14 mouse cellular contexts compared by ENCODE assay signal in genomic region chr7:45436444-45436843, GRCm38 (mm10). TPM values are rescaled to one million over a fixed set of nuclear protein-coding genes. Genes with fewer than 3 reads are reported as not detected.
DNase-seq lines count a peak whose midpoint lies in the region; ATAC-seq and TF ChIP-seq lines count a peak whose summit lies in the region.
"Had no signal": no experiment of that assay in that cellular context is flagged by ENCODE, and none has a peak within 500 bp of the region (broad histone marks: within the 10 kb centered on the region; RNA-seq: fewer than 3 reads in every experiment).

No protein-coding gene starts in this region.

- H3K79me2 ChIP-seq in heart, adult 2 months (replicated peaks; ENCODE audit: control insufficient read depth, insufficient read depth, low read length) = no peaks in the 10 kb centered on the region

- no peaks in the 10 kb centered on the region for H3K27me3 ChIP-seq in heart, embryonic 13.5 days (replicated peaks)
- no peaks in the 10 kb centered on the region for H3K27me3 ChIP-seq in heart, adult 2 months (ENCODE audit: control insufficient read depth, insufficient read depth, low read length)
- no peaks in the 10 kb centered on the region for H3K27me3 ChIP-seq in lung, embryonic 16.5 days (ENCODE audit: control insufficient read depth, insufficient read depth, low read depth, low read length)
- H3K27me3 ChIP-seq in embryonic facial prominence, embryonic 15.5 days = no peaks in the 10 kb centered on the region
- H3K27me3 ChIP-seq in midbrain, embryonic 13.5 days = no peaks in the 10 kb centered on the region
- H3K27me3 ChIP-seq in liver, embryonic 11.5 days (replicated peaks; ENCODE audit: control insufficient read depth, insufficient read depth, low read length) = no peaks in the 10 kb centered on the region
- H3K27me3 ChIP-seq: CH12.LX had no signal

- peaks cover 41% of the 10 kb centered on the region for H3K36me3 ChIP-seq in heart, embryonic 13.5 days
- no peaks in the 10 kb centered on the region for H3K36me3 ChIP-seq in heart, adult 2 months (ENCODE audit: control insufficient read depth, insufficient read depth, low read length)
- H3K36me3 ChIP-seq in lung, embryonic 16.5 days (ENCODE audit: control insufficient read depth, insufficient read depth, low read length) = peaks cover 14% of the 10 kb centered on the region
- H3K36me3 ChIP-seq in embryonic facial prominence, embryonic 15.5 days = peaks cover 31% of the 10 kb centered on the region
- H3K36me3 ChIP-seq in midbrain, embryonic 13.5 days = peaks cover 15% of the 10 kb centered on the region
- H3K36me3 ChIP-seq in liver, embryonic 11.5 days (ENCODE audit: control insufficient read depth, insufficient read depth, low read length) = peaks cover 5% of the 10 kb centered on the region; the same call in 1 of the 2 replicates

- H3K27ac ChIP-seq in heart, embryonic 13.5 days (replicated peaks) = no peak overlapping the region
- no peak overlapping the region for H3K27ac ChIP-seq in heart, adult 2 months
- H3K27ac ChIP-seq in lung, embryonic 16.5 days (ENCODE audit: low read length) = no peak overlapping the region
- H3K27ac ChIP-seq in embryonic facial prominence, embryonic 15.5 days (replicated peaks) = 0 out of 2 replicates have a peak overlapping the region, but pooled peaks have one; percentile 13
- H3K27ac ChIP-seq in midbrain, embryonic 13.5 days = no peak overlapping the region
- H3K27ac ChIP-seq in liver, embryonic 11.5 days (ENCODE audit: low read depth, low read length) = no peak overlapping the region

- no peak for DNase-seq in heart, adult 2 months
- DNase-seq in lung, postnatal 14 days = no peak
- DNase-seq in liver, embryonic 11.5 days (ENCODE audit: low spot score) = no peak
- DNase-seq in gastrocnemius, postnatal 10 days = no peak
- DNase-seq: cerebellum, postnatal 36 days; left cerebral cortex, postnatal 4 days had no signal

- peak overlapping the region; percentile 97 for H3K4me2 ChIP-seq in heart, embryonic 13.5 days
- H3K4me2 ChIP-seq in lung, embryonic 16.5 days (ENCODE audit: low read depth, low read length) = peak overlapping the region; percentile 75
- no peak overlapping the region for H3K4me2 ChIP-seq in embryonic facial prominence, embryonic 15.5 days (replicated peaks)
- H3K4me2 ChIP-seq in midbrain, embryonic 13.5 days (replicated peaks) = no peak overlapping the region; the same call in 1 of the 2 replicates
- H3K4me2 ChIP-seq in liver, embryonic 11.5 days = no peak overlapping the region

- WGBS in heart, embryonic 13.5 days = 76% methylated on average over 5 of the region's 5 CpGs
- 90% methylated on average over 5 of the region's 5 CpGs for WGBS in heart, adult 2 months
- 79% methylated on average over 5 of the region's 5 CpGs for WGBS in lung, embryonic 16.5 days
- 96% methylated on average over 5 of the region's 5 CpGs for WGBS in embryonic facial prominence, embryonic 15.5 days
- WGBS in midbrain, embryonic 13.5 days = 93% methylated on average over 5 of the region's 5 CpGs
- WGBS in liver, embryonic 11.5 days = 88% methylated on average over 5 of the region's 5 CpGs

- intact Hi-C loops in heart, adult 2 months (cut with DNase I) = no loop called here

- TF ChIP-seq POLR2A in heart, adult 2 months (IDR thresholded peaks at IDR 0.05; ENCODE audit: insufficient read depth, low read depth, low read length) = no peak

- TF ChIP-seq CTCF in heart, adult 2 months (IDR thresholded peaks at IDR 0.05) = no peak

- no peak for ATAC-seq in heart, embryonic 13.5 days (ENCODE audit: extremely low read depth, insufficient number of reproducible peaks, low FRiP score, low TSS enrichment)
- no peak for ATAC-seq in lung, embryonic 16.5 days (ENCODE audit: low read depth)
- ATAC-seq in embryonic facial prominence, embryonic 15.5 days (ENCODE audit: insufficient number of reproducible peaks, low FRiP score, low TSS enrichment, low read depth) = no peak
- ATAC-seq in midbrain, embryonic 13.5 days = no peak
- ATAC-seq in liver, embryonic 11.5 days (replicated peaks; ENCODE audit: low FRiP score) = no peak

- TF ChIP-seq EP300 in heart, adult 2 months (IDR thresholded peaks at IDR 0.05; ENCODE audit: insufficient read depth, low read depth, low read length) = no peak

- H3K9ac ChIP-seq in heart, embryonic 13.5 days = peak overlapping the region; percentile 95
- no peak overlapping the region for H3K9ac ChIP-seq in heart, adult 2 months (ENCODE audit: low read depth, low read length)
- peak overlapping the region; percentile 26; the same call in 1 of the 2 replicates for H3K9ac ChIP-seq in lung, embryonic 16.5 days (ENCODE audit: low read length)
- no peak overlapping the region for H3K9ac ChIP-seq in embryonic facial prominence, embryonic 15.5 days
- 0 out of 2 replicates have a peak overlapping the region, but pooled peaks have one; percentile 6 for H3K9ac ChIP-seq in midbrain, embryonic 13.5 days (replicated peaks)
- no peak overlapping the region for H3K9ac ChIP-seq in liver, embryonic 11.5 days (ENCODE audit: low read depth, low read length)

- no peaks in the 10 kb centered on the region for H3K9me3 ChIP-seq in heart, embryonic 13.5 days
- H3K9me3 ChIP-seq in lung, embryonic 16.5 days (ENCODE audit: control insufficient read depth, low read length) = no peaks in the 10 kb centered on the region
- H3K9me3 ChIP-seq in embryonic facial prominence, embryonic 15.5 days (replicated peaks) = no peaks in the 10 kb centered on the region
- no peaks in the 10 kb centered on the region for H3K9me3 ChIP-seq in midbrain, embryonic 13.5 days
- H3K9me3 ChIP-seq in liver, embryonic 11.5 days (ENCODE audit: control insufficient read depth, low read length) = no peaks in the 10 kb centered on the region

- H3K4me3 ChIP-seq in heart, embryonic 13.5 days = peak overlapping the region; percentile 80; the same call in 1 of the 2 replicates
- no peak overlapping the region for H3K4me3 ChIP-seq in heart, adult 2 months
- no peak overlapping the region for H3K4me3 ChIP-seq in lung, embryonic 16.5 days (ENCODE audit: low read length)
- no peak overlapping the region for H3K4me3 ChIP-seq in embryonic facial prominence, embryonic 15.5 days (replicated peaks)
- H3K4me3 ChIP-seq in midbrain, embryonic 13.5 days (replicated peaks) = no peak overlapping the region
- no peak overlapping the region for H3K4me3 ChIP-seq in liver, embryonic 11.5 days (ENCODE audit: low read depth, low read length)

- H3K4me1 ChIP-seq in heart, embryonic 13.5 days = peaks cover 45% of the 10 kb centered on the region
- peaks cover 7% of the 10 kb centered on the region for H3K4me1 ChIP-seq in heart, adult 2 months (ENCODE audit: control insufficient read depth, insufficient read depth, low read length)
- peaks cover 33% of the 10 kb centered on the region for H3K4me1 ChIP-seq in lung, embryonic 16.5 days (replicated peaks; ENCODE audit: control insufficient read depth, insufficient read depth, low read length)
- H3K4me1 ChIP-seq in embryonic facial prominence, embryonic 15.5 days = peaks cover 49% of the 10 kb centered on the region
- H3K4me1 ChIP-seq in midbrain, embryonic 13.5 days (replicated peaks) = peaks cover 47% of the 10 kb centered on the region
- peaks cover 32% of the 10 kb centered on the region for H3K4me1 ChIP-seq in liver, embryonic 11.5 days (replicated peaks; ENCODE audit: control insufficient read depth, insufficient read depth, low read length)

RNA-seq across cellular contexts. Expression of gene Ruvbl2, which starts 1.5 kb away (rescaled TPM):
- 80.6 and 85.6 TPM in 2 replicates for polyA plus RNA-seq in heart, embryonic 13.5 days (2015; fragmentation: Nextera tagmentation; extraction: Ambion mirVana)
- 10 to 100 TPM; 26.5 to 26.9 TPM for total RNA-seq in heart, adult 2 months (2021)
- 32.7 and 33.5 TPM in 2 replicates for polyA plus RNA-seq in heart, adult 2 months (2012; rRNA removed)
- polyA plus RNA-seq in lung, embryonic 16.5 days (2015; fragmentation: Nextera tagmentation; extraction: Ambion mirVana) = 159 and 160 TPM in 2 replicates
- polyA plus RNA-seq in embryonic facial prominence, embryonic 15.5 days (2015; fragmentation: Nextera tagmentation; extraction: Ambion mirVana) = 146 and 159 TPM in 2 replicates
- 121 and 123 TPM in 2 replicates for polyA plus RNA-seq in midbrain, embryonic 13.5 days (2015; fragmentation: Nextera tagmentation; extraction: Ambion mirVana)
- polyA plus RNA-seq in liver, embryonic 11.5 days (2014; fragmentation: Nextera tagmentation; extraction: Ambion mirVana) = 240 and 250 TPM in 2 replicates
- total RNA-seq in gastrocnemius, postnatal 10 days (2021) = 10 to 100 TPM; 29.4 to 36.9 TPM

RNA-seq across cellular contexts. Expression of gene Gys1, which starts 1.8 kb away (rescaled TPM):
- polyA plus RNA-seq in heart, embryonic 13.5 days (2015; fragmentation: Nextera tagmentation; extraction: Ambion mirVana) = 91.8 and 95.3 TPM in 2 replicates
- 100 to 1,000 TPM in 1 of 2 experiments, 10 to 100 TPM in 1; 96.9 to 115 TPM for total RNA-seq in heart, adult 2 months (2021)
- polyA plus RNA-seq in heart, adult 2 months (2012; rRNA removed) = 111 and 135 TPM in 2 replicates
- polyA plus RNA-seq in lung, embryonic 16.5 days (2015; fragmentation: Nextera tagmentation; extraction: Ambion mirVana) = 53.8 and 54.1 TPM in 2 replicates
- polyA plus RNA-seq in embryonic facial prominence, embryonic 15.5 days (2015; fragmentation: Nextera tagmentation; extraction: Ambion mirVana) = 40.6 and 42.0 TPM in 2 replicates
- 20.6 and 23.4 TPM in 2 replicates for polyA plus RNA-seq in midbrain, embryonic 13.5 days (2015; fragmentation: Nextera tagmentation; extraction: Ambion mirVana)
- polyA plus RNA-seq in liver, embryonic 11.5 days (2014; fragmentation: Nextera tagmentation; extraction: Ambion mirVana) = 21.4 and 23.7 TPM in 2 replicates
- total RNA-seq in gastrocnemius, postnatal 10 days (2021) = 100 to 1,000 TPM; 142 to 150 TPM

RNA-seq across cellular contexts. Expression of gene Lhb, which starts 15.8 kb away (rescaled TPM):
- polyA plus RNA-seq in heart, embryonic 13.5 days (2015; fragmentation: Nextera tagmentation; extraction: Ambion mirVana) = not detected in 2 replicates
- total RNA-seq in heart, adult 2 months (2021) = not detected
- 0.84 TPM in 1 of 2 replicates, not detected in the other for polyA plus RNA-seq in heart, adult 2 months (2012; rRNA removed)
- 2.3 and 3.3 TPM in 2 replicates for polyA plus RNA-seq in lung, embryonic 16.5 days (2015; fragmentation: Nextera tagmentation; extraction: Ambion mirVana)
- 2.0 and 4.8 TPM in 2 replicates for polyA plus RNA-seq in embryonic facial prominence, embryonic 15.5 days (2015; fragmentation: Nextera tagmentation; extraction: Ambion mirVana)
- polyA plus RNA-seq in midbrain, embryonic 13.5 days (2015; fragmentation: Nextera tagmentation; extraction: Ambion mirVana) = 0.50 TPM in 1 of 2 replicates, not detected in the other
- polyA plus RNA-seq in liver, embryonic 11.5 days (2014; fragmentation: Nextera tagmentation; extraction: Ambion mirVana) = 0.26 TPM in 1 of 2 replicates, not detected in the other
- not detected for total RNA-seq in gastrocnemius, postnatal 10 days (2021)
- total RNA-seq: CH12.LX; heart, postnatal 25 days; left cerebral cortex, postnatal 4 days had no signal
- polyA plus RNA-seq: forebrain, embryonic 11.5 days; spleen, adult 2 months had no signal

RNA-seq across cellular contexts. Expression of gene Ntf5, which starts 22.9 kb away (rescaled TPM):
- 1.6 and 1.8 TPM in 2 replicates for polyA plus RNA-seq in heart, embryonic 13.5 days (2015; fragmentation: Nextera tagmentation; extraction: Ambion mirVana)
- total RNA-seq in heart, adult 2 months (2021) = under 1 TPM; 0.11 to 0.50 TPM
- 0.32 and 0.43 TPM in 2 replicates for polyA plus RNA-seq in heart, adult 2 months (2012; rRNA removed)
- polyA plus RNA-seq in lung, embryonic 16.5 days (2015; fragmentation: Nextera tagmentation; extraction: Ambion mirVana) = 3.2 and 3.5 TPM in 2 replicates
- 3.7 and 4.9 TPM in 2 replicates for polyA plus RNA-seq in embryonic facial prominence, embryonic 15.5 days (2015; fragmentation: Nextera tagmentation; extraction: Ambion mirVana)
- polyA plus RNA-seq in midbrain, embryonic 13.5 days (2015; fragmentation: Nextera tagmentation; extraction: Ambion mirVana) = not detected in 2 replicates
- 2.0 and 2.5 TPM in 2 replicates for polyA plus RNA-seq in liver, embryonic 11.5 days (2014; fragmentation: Nextera tagmentation; extraction: Ambion mirVana)
- total RNA-seq in gastrocnemius, postnatal 10 days (2021) = 1 to 10 TPM; 1.4 to 1.8 TPM

RNA-seq across cellular contexts. Expression of gene Ftl1, which starts 23.2 kb away (rescaled TPM):
- 5,089 and 5,516 TPM in 2 replicates for polyA plus RNA-seq in heart, embryonic 13.5 days (2015; fragmentation: Nextera tagmentation; extraction: Ambion mirVana)
- 100 to 1,000 TPM; 213 to 308 TPM for total RNA-seq in heart, adult 2 months (2021)
- 505 and 903 TPM in 2 replicates for polyA plus RNA-seq in heart, adult 2 months (2012; rRNA removed)
- polyA plus RNA-seq in lung, embryonic 16.5 days (2015; fragmentation: Nextera tagmentation; extraction: Ambion mirVana) = 4,912 and 5,024 TPM in 2 replicates
- 4,629 and 4,755 TPM in 2 replicates for polyA plus RNA-seq in embryonic facial prominence, embryonic 15.5 days (2015; fragmentation: Nextera tagmentation; extraction: Ambion mirVana)
- 6,845 and 7,096 TPM in 2 replicates for polyA plus RNA-seq in midbrain, embryonic 13.5 days (2015; fragmentation: Nextera tagmentation; extraction: Ambion mirVana)
- 6,297 and 6,318 TPM in 2 replicates for polyA plus RNA-seq in liver, embryonic 11.5 days (2014; fragmentation: Nextera tagmentation; extraction: Ambion mirVana)
- total RNA-seq in gastrocnemius, postnatal 10 days (2021) = 100 to 1,000 TPM; 173 to 194 TPM

Comparison
In these comparisons a context has a peak if more than half of its experiments do, and no peak if none do; other contexts are left out.
1. H3K9ac ChIP-seq: peak in heart, embryonic 13.5 days (single experiment), lung, embryonic 16.5 days (single experiment) and midbrain, embryonic 13.5 days (single experiment); none in heart, adult 2 months (single experiment), embryonic facial prominence, embryonic 15.5 days (single experiment) and liver, embryonic 11.5 days (single experiment).
2. H3K4me2 ChIP-seq: peak in heart, embryonic 13.5 days (single experiment) and lung, embryonic 16.5 days (single experiment); none in embryonic facial prominence, embryonic 15.5 days (single experiment), midbrain, embryonic 13.5 days (single experiment) and liver, embryonic 11.5 days (single experiment).